Mouse (Mus musculus): ENCODE data around the gene Adcy10. TPM values are rescaled to one million over a fixed set of nuclear protein-coding genes. Genes with fewer than 3 reads are reported as not detected.

The Adcy10 gene
- polyA plus RNA-seq, 1 experiment from 2014 or later: not detected

GRCm38 (mm10) chr1:165461681-165462080 lies 23.3 kb upstream of the Adcy10 start:
- Histone ChIP-seq H3K27ac (ENCODE audit: low read length) (peak overlapping the region; percentile 92), H3K4me1 (ENCODE audit: control insufficient read depth, insufficient read depth, low read length) (peaks cover 3% of the 10 kb centered on the region; the same call in 1 of the 2 replicates), H3K4me2 (ENCODE audit: low read depth, low read length) (peak overlapping the region; percentile 65), H3K27me3 (replicated peaks; ENCODE audit: control insufficient read depth, insufficient read depth, low read length) (no peaks in the 10 kb centered on the region), H3K9ac (ENCODE audit: low read depth, low read length) (peak overlapping the region; percentile 85), H3K4me3 (ENCODE audit: low read length) (peak overlapping the region; percentile 92), H3K36me3 (ENCODE audit: control insufficient read depth, insufficient read depth, low read length) (no peaks in the 10 kb centered on the region), H3K9me3 (ENCODE audit: control insufficient read depth, low read length) (no peaks in the 10 kb centered on the region)
- ATAC-seq: no peak
- WGBS: under 1% methylated on average over 9 of the region's 9 CpGs

- Histone ChIP-seq H3K9ac (ENCODE audit: low read depth, low read length) (no peak overlapping the region), H3K9me3 (ENCODE audit: control insufficient read depth, low read length) (no peaks in the 10 kb centered on the region), H3K4me3 (ENCODE audit: low read length) (no peak overlapping the region), H3K27ac (ENCODE audit: low read length) (no peak overlapping the region), H3K36me3 (ENCODE audit: control insufficient read depth, insufficient read depth, low read length) (no peaks in the 10 kb centered on the region), H3K27me3 (replicated peaks; ENCODE audit: control insufficient read depth, insufficient read depth, low read length) (no peaks in the 10 kb centered on the region), H3K4me2 (ENCODE audit: low read depth, low read length) (no peak overlapping the region), H3K4me1 (ENCODE audit: control insufficient read depth, insufficient read depth, low read length) (peaks cover 3% of the 10 kb centered on the region; the same call in 1 of the 2 replicates)
- WGBS: 69% methylated on average over 1 of the region's 1 CpGs
- no peak for ATAC-seq
Measured at GRCm38 (mm10) chr1:165462861-165463260, 22.1 kb upstream of the Adcy10 start.

GRCm38 (mm10) chr1:165464574-165464973 lies 20.4 kb upstream of the Adcy10 start:
- H3K27me3 ChIP-seq (replicated peaks; ENCODE audit: control insufficient read depth, insufficient read depth, low read length): no peaks in the 10 kb centered on the region
- H3K36me3 ChIP-seq (ENCODE audit: control insufficient read depth, insufficient read depth, low read length): no peaks in the 10 kb centered on the region
- H3K9ac ChIP-seq (ENCODE audit: low read depth, low read length): no peak overlapping the region
- H3K4me1 ChIP-seq (ENCODE audit: control insufficient read depth, insufficient read depth, low read length): peaks cover 3% of the 10 kb centered on the region; the same call in 1 of the 2 replicates
- H3K27ac ChIP-seq (ENCODE audit: low read length): no peak overlapping the region
- WGBS: 76% methylated on average over 3 of the region's 3 CpGs
- no peak overlapping the region for H3K4me3 ChIP-seq (ENCODE audit: low read length)
- no peaks in the 10 kb centered on the region for H3K9me3 ChIP-seq (ENCODE audit: control insufficient read depth, low read length)
- H3K4me2 ChIP-seq (ENCODE audit: low read depth, low read length): no peak overlapping the region
- no peak for ATAC-seq

- Histone ChIP-seq H3K27ac (ENCODE audit: low read length) (no peak overlapping the region), H3K4me2 (ENCODE audit: low read depth, low read length) (no peak overlapping the region), H3K4me3 (ENCODE audit: low read length) (no peak overlapping the region), H3K9ac (ENCODE audit: low read depth, low read length) (no peak overlapping the region), H3K4me1 (ENCODE audit: control insufficient read depth, insufficient read depth, low read length) (no peaks in the 10 kb centered on the region), H3K27me3 (replicated peaks; ENCODE audit: control insufficient read depth, insufficient read depth, low read length) (no peaks in the 10 kb centered on the region), H3K9me3 (ENCODE audit: control insufficient read depth, low read length) (no peaks in the 10 kb centered on the region), H3K36me3 (ENCODE audit: control insufficient read depth, insufficient read depth, low read length) (no peaks in the 10 kb centered on the region)
- no peak for ATAC-seq
Measured at GRCm38 (mm10) chr1:165468971-165469370, 16.0 kb upstream of the Adcy10 start.

GRCm38 (mm10) chr1:165469717-165470116 lies 15.3 kb upstream of the Adcy10 start:
- H3K27ac ChIP-seq (ENCODE audit: low read length): no peak overlapping the region
- ATAC-seq: no peak
- no peaks in the 10 kb centered on the region for H3K4me1 ChIP-seq (ENCODE audit: control insufficient read depth, insufficient read depth, low read length)
- H3K9ac ChIP-seq (ENCODE audit: low read depth, low read length): no peak overlapping the region
- H3K36me3 ChIP-seq (ENCODE audit: control insufficient read depth, insufficient read depth, low read length): no peaks in the 10 kb centered on the region
- no peak overlapping the region for H3K4me3 ChIP-seq (ENCODE audit: low read length)
- no peaks in the 10 kb centered on the region for H3K9me3 ChIP-seq (ENCODE audit: control insufficient read depth, low read length)
- no peaks in the 10 kb centered on the region for H3K27me3 ChIP-seq (replicated peaks; ENCODE audit: control insufficient read depth, insufficient read depth, low read length)
- H3K4me2 ChIP-seq (ENCODE audit: low read depth, low read length): no peak overlapping the region

- 77% methylated on average over 1 of the region's 1 CpGs for WGBS
- Histone ChIP-seq H3K9ac (ENCODE audit: low read depth, low read length) (no peak overlapping the region), H3K4me3 (ENCODE audit: low read length) (no peak overlapping the region), H3K36me3 (ENCODE audit: control insufficient read depth, insufficient read depth, low read length) (no peaks in the 10 kb centered on the region), H3K27me3 (replicated peaks; ENCODE audit: control insufficient read depth, insufficient read depth, low read length) (no peaks in the 10 kb centered on the region), H3K4me1 (ENCODE audit: control insufficient read depth, insufficient read depth, low read length) (no peaks in the 10 kb centered on the region), H3K9me3 (ENCODE audit: control insufficient read depth, low read length) (no peaks in the 10 kb centered on the region), H3K27ac (ENCODE audit: low read length) (no peak overlapping the region), H3K4me2 (ENCODE audit: low read depth, low read length) (no peak overlapping the region)
- ATAC-seq: no peak
Measured at GRCm38 (mm10) chr1:165471490-165471889, 13.5 kb upstream of the Adcy10 start.

GRCm38 (mm10) chr1:165486108-165486507 lies 1.1 kb downstream of the Adcy10 start:
- 86% methylated on average over 2 of the region's 2 CpGs for WGBS
- Histone ChIP-seq H3K4me2 (ENCODE audit: low read depth, low read length) (no peak overlapping the region), H3K27ac (ENCODE audit: low read length) (no peak overlapping the region), H3K9me3 (ENCODE audit: control insufficient read depth, low read length) (no peaks in the 10 kb centered on the region), H3K9ac (ENCODE audit: low read depth, low read length) (no peak overlapping the region), H3K36me3 (ENCODE audit: control insufficient read depth, insufficient read depth, low read length) (no peaks in the 10 kb centered on the region), H3K4me1 (ENCODE audit: control insufficient read depth, insufficient read depth, low read length) (no peaks in the 10 kb centered on the region), H3K4me3 (ENCODE audit: low read length) (no peak overlapping the region), H3K27me3 (replicated peaks; ENCODE audit: control insufficient read depth, insufficient read depth, low read length) (no peaks in the 10 kb centered on the region)
- no peak for ATAC-seq

- no peaks in the 10 kb centered on the region for H3K4me1 ChIP-seq (ENCODE audit: control insufficient read depth, insufficient read depth, low read length)
- no peak overlapping the region for H3K4me2 ChIP-seq (ENCODE audit: low read depth, low read length)
- no peaks in the 10 kb centered on the region for H3K27me3 ChIP-seq (replicated peaks; ENCODE audit: control insufficient read depth, insufficient read depth, low read length)
- H3K27ac ChIP-seq (ENCODE audit: low read length): no peak overlapping the region
- no peaks in the 10 kb centered on the region for H3K9me3 ChIP-seq (ENCODE audit: control insufficient read depth, low read length)
- H3K9ac ChIP-seq (ENCODE audit: low read depth, low read length): no peak overlapping the region
- no peaks in the 10 kb centered on the region for H3K36me3 ChIP-seq (ENCODE audit: control insufficient read depth, insufficient read depth, low read length)
- 80% methylated on average over 4 of the region's 4 CpGs for WGBS
- no peak for ATAC-seq
- H3K4me3 ChIP-seq (ENCODE audit: low read length): no peak overlapping the region
Measured at GRCm38 (mm10) chr1:165489197-165489596, 4.2 kb downstream of the Adcy10 start.

- Histone ChIP-seq H3K27ac (ENCODE audit: low read length) (no peak overlapping the region), H3K36me3 (ENCODE audit: control insufficient read depth, insufficient read depth, low read length) (no peaks in the 10 kb centered on the region), H3K4me2 (ENCODE audit: low read depth, low read length) (no peak overlapping the region), H3K9me3 (ENCODE audit: control insufficient read depth, low read length) (no peaks in the 10 kb centered on the region), H3K27me3 (replicated peaks; ENCODE audit: control insufficient read depth, insufficient read depth, low read length) (no peaks in the 10 kb centered on the region), H3K4me1 (ENCODE audit: control insufficient read depth, insufficient read depth, low read length) (peaks cover 5% of the 10 kb centered on the region), H3K9ac (ENCODE audit: low read depth, low read length) (no peak overlapping the region), H3K4me3 (ENCODE audit: low read length) (no peak overlapping the region)
- 64% methylated on average over 3 of the region's 3 CpGs for WGBS
- no peak for ATAC-seq
Measured at GRCm38 (mm10) chr1:165498856-165499255, 13.9 kb downstream of the Adcy10 start.

GRCm38 (mm10) chr1:165503307-165504024 lies 18.5 kb downstream of the Adcy10 start:
- Histone ChIP-seq H3K27ac (ENCODE audit: low read length) (no peak overlapping the region), H3K4me2 (ENCODE audit: low read depth, low read length) (no peak overlapping the region), H3K27me3 (replicated peaks; ENCODE audit: control insufficient read depth, insufficient read depth, low read length) (no peaks in the 10 kb centered on the region), H3K9me3 (ENCODE audit: control insufficient read depth, low read length) (no peaks in the 10 kb centered on the region), H3K9ac (ENCODE audit: low read depth, low read length) (no peak overlapping the region), H3K4me1 (ENCODE audit: control insufficient read depth, insufficient read depth, low read length) (peaks cover 5% of the 10 kb centered on the region), H3K4me3 (ENCODE audit: low read length) (no peak overlapping the region), H3K36me3 (ENCODE audit: control insufficient read depth, insufficient read depth, low read length) (no peaks in the 10 kb centered on the region)
- peak; percentile 55 for ATAC-seq
- 26% methylated on average over 10 of the region's 10 CpGs for WGBS
